Mouse (Mus musculus) heart, postnatal 0 days (tissue): ENCODE measurements at regions not wholly inside any gene's neighbourhood (a gene's known extent, or its start where the extent isn't known, plus 50 kb on each side); places are given as distances from the start of the nearest gene placed in this dataset.

ENCODE experiments used
- ATAC-seq: fragments of 200-750 bp; cut with Nextera tagmentation; 2 replicates; pipeline ENCODE4 v1.8.0; 2017; ENCODE audit warnings: low read depth, moderate number of reproducible peaks, moderate library complexity; ENCODE audit not compliant: insufficient read depth
- DNase-seq: peaks from one replicate; pipeline ENCODE4 v3.0.0-alpha.2; 2016; ENCODE audit warnings: low spot score
- H3K27ac ChIP-seq: fragments of 300-500 bp; sonication (generic); 2 replicates; pipeline ENCODE4 v1.5.1; 2014; ENCODE audit warnings: low read depth, mild to moderate bottlenecking
- H3K27me3 ChIP-seq: fragments of 300-500 bp; sonication (generic); 2 replicates; pipeline ENCODE4 v1.6.1; 2014; ENCODE audit warnings: low read length, mixed read lengths; ENCODE audit not compliant: control insufficient read depth, insufficient read depth
- H3K36me3 ChIP-seq: fragments of 300-500 bp; sonication (generic); replicated peaks from 2 replicates; pipeline ENCODE4 v1.6.1; 2014; ENCODE audit warnings: low read length, mixed read lengths; ENCODE audit not compliant: control insufficient read depth, insufficient read depth
- H3K4me1 ChIP-seq: fragments of 300-500 bp; sonication (generic); 2 replicates; pipeline ENCODE4 v1.6.1; 2014; ENCODE audit warnings: antibody characterized with exemption; ENCODE audit not compliant: control insufficient read depth, insufficient read depth
- H3K4me2 ChIP-seq: fragments of 300-500 bp; sonication (generic); 2 replicates; pipeline ENCODE4 v1.6.1; 2014; ENCODE audit warnings: low read depth, mild to moderate bottlenecking, low read length, moderate library complexity
- H3K4me3 ChIP-seq: fragments of 300-500 bp; sonication (generic); 2 replicates; pipeline ENCODE4 v1.5.1; 2014; ENCODE audit warnings: low read depth, low read length
- H3K9ac ChIP-seq: fragments of 300-500 bp; sonication (generic); replicated peaks from 2 replicates; pipeline ENCODE4 v1.6.1; 2014; ENCODE audit warnings: low read depth, low read length, mixed read lengths
- H3K9me3 ChIP-seq: fragments of 300-500 bp; sonication (generic); replicated peaks from 2 replicates; pipeline ENCODE4 v1.6.1; 2016; ENCODE audit warnings: low read length; ENCODE audit not compliant: control insufficient read depth
- CTCF ChIP-seq: IDR thresholded peaks from 2 replicates; pipeline ENCODE4 v1.5.1; 2016; ENCODE audit warnings: antibody characterized with exemption, control low read depth, low read depth
- EP300 ChIP-seq: IDR thresholded peaks from 2 replicates; pipeline ENCODE4 v1.6.1; 2016; ENCODE audit warnings: antibody characterized with exemption, low read depth
- WGBS: fragments of 180-500 bp; shearing (Covaris S2); extraction: QIAGEN DNeasy Blood & Tissue Kit; methylation state at CpG from one replicate; pipeline ENCODE4 v1.1.7; 2014; 5-methylcytosine and 5-hydroxymethylcytosine counted together

GRCm38 (mm10) chr7:129802168-129802567 is 210.5 kb downstream of the Wdr11 start:
- WGBS, result 47% methylated on average over 6 of the region's 6 CpGs
- no peaks in the 10 kb centered on the region for H3K36me3 ChIP-seq
- H3K9ac ChIP-seq, result no peak overlapping the region
- no peak overlapping the region for H3K27ac ChIP-seq
- peaks cover 19% of the 10 kb centered on the region for H3K4me1 ChIP-seq
- H3K4me2 ChIP-seq, result no peak overlapping the region
- H3K9me3 ChIP-seq, result no peaks in the 10 kb centered on the region
- H3K4me3 ChIP-seq, result no peak overlapping the region
- DNase-seq (no peak), ATAC-seq (no peak)
- no peak for TF ChIP-seq EP300
- no peak for TF ChIP-seq CTCF
- no peaks in the 10 kb centered on the region for H3K27me3 ChIP-seq

DNA sequence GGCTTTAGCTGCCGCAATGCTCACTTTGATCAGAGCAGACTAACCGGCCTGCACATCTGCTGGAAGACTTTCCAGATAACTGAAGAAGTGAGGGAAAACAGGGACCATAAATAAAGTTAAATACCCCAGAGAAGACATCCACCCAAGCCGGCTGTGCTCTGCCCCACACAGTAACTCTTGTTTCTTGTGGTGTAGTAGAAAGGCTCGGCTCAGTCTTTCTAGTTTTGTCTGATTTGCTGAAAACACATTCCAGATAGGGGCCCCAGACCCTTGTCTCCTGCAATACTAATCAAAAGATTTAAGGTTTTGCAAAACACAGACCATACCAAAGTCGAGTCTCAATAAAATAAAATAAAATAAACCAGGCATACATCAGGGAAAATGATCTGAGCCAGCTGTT is 213.7 kb downstream of the Wdr11 start:
- no peak for TF ChIP-seq CTCF
- no peak for TF ChIP-seq EP300
- H3K4me3 ChIP-seq, result no peak overlapping the region

GRCm38 (mm10) chr7:129810141-129810540 is 218.5 kb downstream of the Wdr11 start:
- ATAC-seq, result no peak
- no peak for DNase-seq
- H3K9me3 ChIP-seq, result no peaks in the 10 kb centered on the region
- 56% methylated on average over 9 of the region's 9 CpGs for WGBS
- no peak overlapping the region for H3K4me3 ChIP-seq
- H3K27me3 ChIP-seq, result no peaks in the 10 kb centered on the region
- H3K27ac ChIP-seq, result no peak overlapping the region
- no peak overlapping the region for H3K4me2 ChIP-seq
- no peaks in the 10 kb centered on the region for H3K4me1 ChIP-seq
- TF ChIP-seq EP300 (no peak), CTCF (no peak)
- H3K9ac ChIP-seq, result no peak overlapping the region
- H3K36me3 ChIP-seq, result no peaks in the 10 kb centered on the region

More for the DNA sequence above, 213.7 kb downstream of the Wdr11 start:
- H3K36me3 ChIP-seq, result no peaks in the 10 kb centered on the region
- no peak overlapping the region for H3K27ac ChIP-seq
- no peaks in the 10 kb centered on the region for H3K27me3 ChIP-seq
- H3K4me2 ChIP-seq, result no peak overlapping the region
- no peak overlapping the region for H3K9ac ChIP-seq
- H3K9me3 ChIP-seq, result no peaks in the 10 kb centered on the region
- DNase-seq, result no peak
- H3K4me1 ChIP-seq, result peaks cover 15% of the 10 kb centered on the region
- no peak for ATAC-seq
- WGBS, result 75% methylated on average over 5 of the region's 5 CpGs

DNA sequence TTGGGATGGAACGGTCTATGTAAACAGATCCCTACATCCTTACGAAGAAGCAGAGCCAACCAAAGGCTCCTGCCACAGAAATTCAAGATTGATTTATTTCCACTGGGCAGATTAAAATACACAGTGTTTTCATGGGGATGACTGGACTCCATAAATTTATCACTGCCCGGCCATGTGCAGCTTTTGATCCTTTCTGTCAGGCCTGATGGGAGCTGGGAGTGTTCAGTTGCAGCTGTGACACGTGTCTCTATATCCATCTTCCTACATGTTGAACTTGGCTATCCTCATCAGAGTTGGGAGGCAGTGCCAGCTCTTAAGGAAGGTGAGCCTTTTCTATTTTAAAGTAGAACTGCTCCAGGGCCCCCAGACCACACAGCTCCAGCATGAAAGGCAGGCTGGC is 218.9 kb downstream of the Wdr11 start:
- no peak overlapping the region for H3K9ac ChIP-seq
- no peak overlapping the region for H3K27ac ChIP-seq
- no peak overlapping the region for H3K4me2 ChIP-seq
- H3K36me3 ChIP-seq, result no peaks in the 10 kb centered on the region
- no peaks in the 10 kb centered on the region for H3K27me3 ChIP-seq
- no peak for DNase-seq
- no peak overlapping the region for H3K4me3 ChIP-seq
- H3K4me1 ChIP-seq, result no peaks in the 10 kb centered on the region
- ATAC-seq, result no peak
- TF ChIP-seq EP300, result no peak
- TF ChIP-seq CTCF, result no peak
- WGBS, result 55% methylated on average over 4 of the region's 4 CpGs
- H3K9me3 ChIP-seq, result no peaks in the 10 kb centered on the region

DNA sequence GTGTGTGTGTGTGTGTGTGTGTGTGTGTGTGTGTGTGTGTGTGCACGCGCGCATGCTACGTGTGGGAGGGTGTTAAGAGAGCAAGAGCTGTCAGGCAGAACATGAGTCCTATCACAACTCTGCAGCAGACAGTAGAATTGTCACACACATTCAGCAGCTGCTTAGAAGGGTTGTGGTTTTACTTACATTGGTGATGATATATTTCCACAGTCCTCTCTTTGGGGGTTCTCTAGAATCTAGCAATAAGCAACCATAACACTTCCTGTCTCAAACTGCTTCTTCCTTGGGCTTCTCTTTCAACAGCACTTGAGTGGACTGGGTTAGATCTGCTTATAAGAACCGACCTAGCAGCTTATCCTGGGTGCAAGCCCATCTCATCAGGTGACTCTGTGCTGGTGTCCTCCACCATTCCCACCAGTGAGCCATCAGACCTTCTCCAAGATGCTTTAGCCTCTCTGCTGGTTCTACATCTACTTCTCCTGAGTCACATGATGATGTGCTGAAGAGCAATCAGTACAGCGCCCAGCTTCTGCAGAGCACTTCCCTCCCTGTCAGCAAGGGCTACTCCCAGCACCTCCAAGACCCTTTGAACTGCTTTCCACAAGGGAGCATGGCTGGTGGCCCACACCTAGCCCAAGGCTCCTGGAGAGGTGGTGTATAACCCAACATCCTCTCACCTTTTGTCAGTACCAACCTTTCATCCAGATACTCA is 222.6 kb downstream of the Wdr11 start:
- Histone ChIP-seq H3K4me1 (no peaks in the 10 kb centered on the region), H3K4me3 (no peak overlapping the region), H3K9me3 (no peaks in the 10 kb centered on the region), H3K36me3 (no peaks in the 10 kb centered on the region), H3K27me3 (no peaks in the 10 kb centered on the region), H3K27ac (no peak overlapping the region; the same call in 1 of the 2 replicates), H3K9ac (no peak overlapping the region), H3K4me2 (no peak overlapping the region)
- 63% methylated on average over 6 of the region's 6 CpGs for WGBS
- DNase-seq (no peak), ATAC-seq (no peak)
- TF ChIP-seq CTCF (no peak), EP300 (no peak)

GRCm38 (mm10) chr7:129818833-129819232 is 227.2 kb downstream of the Wdr11 start:
- no peak overlapping the region for H3K9ac ChIP-seq
- no peak overlapping the region for H3K4me3 ChIP-seq
- no peak overlapping the region for H3K27ac ChIP-seq
- DNase-seq (no peak), ATAC-seq (no peak)
- H3K4me2 ChIP-seq, result no peak overlapping the region
- no peak for TF ChIP-seq EP300
- no peak for TF ChIP-seq CTCF
- H3K27me3 ChIP-seq, result no peaks in the 10 kb centered on the region
- no peaks in the 10 kb centered on the region for H3K4me1 ChIP-seq
- 89% methylated on average over 2 of the region's 2 CpGs for WGBS
- no peaks in the 10 kb centered on the region for H3K9me3 ChIP-seq
- no peaks in the 10 kb centered on the region for H3K36me3 ChIP-seq
